Mouse (Mus musculus) stomach, postnatal 0 days (tissue): Measurements from ENCODE around the gene Med28. TPM values are rescaled to one million over a fixed set of nuclear protein-coding genes. Genes with fewer than 3 reads are reported as not detected.

Experiments used
- ATAC-seq: fragments of 200-750 bp; cut with Nextera tagmentation; 2 replicates; pipeline ENCODE4 v1.8.0; 2017; ENCODE audit not compliant: low FRiP score, low TSS enrichment
- DNase-seq: peaks from one replicate; pipeline ENCODE4 v3.0.0-alpha.2; 2016; ENCODE audit warnings: low spot score
- H3K27ac ChIP-seq: fragments of 300-500 bp; sonication (generic); replicated peaks from 2 replicates; pipeline ENCODE4 v1.5.1; 2014; ENCODE audit warnings: mild to moderate bottlenecking, control low read depth
- H3K27me3 ChIP-seq: fragments of 300-500 bp; sonication (generic); 2 replicates; pipeline ENCODE4 v1.6.1; 2014; ENCODE audit warnings: low read length; ENCODE audit not compliant: control insufficient read depth, insufficient read depth
- H3K36me3 ChIP-seq: fragments of 300-500 bp; sonication (generic); 2 replicates; pipeline ENCODE4 v1.6.1; 2014; ENCODE audit warnings: low read length, mixed read lengths; ENCODE audit not compliant: control insufficient read depth, insufficient read depth
- H3K4me1 ChIP-seq: fragments of 300-500 bp; sonication (generic); replicated peaks from 2 replicates; pipeline ENCODE4 v1.6.1; 2014; ENCODE audit warnings: antibody characterized with exemption; ENCODE audit not compliant: control insufficient read depth, insufficient read depth
- H3K4me2 ChIP-seq: fragments of 300-500 bp; sonication (generic); replicated peaks from 2 replicates; pipeline ENCODE4 v1.6.1; 2014; ENCODE audit warnings: low read depth, mild to moderate bottlenecking, control low read depth, moderate library complexity
- H3K4me3 ChIP-seq: fragments of 300-500 bp; sonication (generic); 2 replicates; pipeline ENCODE4 v1.5.1; 2014; ENCODE audit warnings: low read depth, low read length, control low read depth
- H3K9ac ChIP-seq: fragments of 300-500 bp; sonication (generic); 2 replicates; pipeline ENCODE4 v1.6.1; 2014; ENCODE audit warnings: mild to moderate bottlenecking, low read length, control low read depth, mixed read lengths
- H3K9me3 ChIP-seq: fragments of 300-500 bp; sonication (generic); 2 replicates; pipeline ENCODE4 v1.6.1; 2016; ENCODE audit warnings: low read length; ENCODE audit not compliant: control insufficient read depth
- CTCF ChIP-seq: IDR thresholded peaks from 2 replicates; pipeline ENCODE4 v1.5.1; 2016; ENCODE audit warnings: antibody characterized with exemption, low read depth, mild to moderate bottlenecking, moderate library complexity
- EP300 ChIP-seq: optimal IDR thresholded peaks from 2 replicates; pipeline ENCODE3; 2016; ENCODE audit warnings: antibody characterized with exemption
- WGBS: fragments of 180-500 bp; shearing (Covaris S2); extraction: QIAGEN DNeasy Blood & Tissue Kit; methylation state at CpG from one replicate; pipeline ENCODE4 v1.1.7; 2014; 5-methylcytosine and 5-hydroxymethylcytosine counted together
- polyA plus RNA-seq: library from polyadenylated mRNA; unstranded; fragments of >200 nt; fragmentation: Nextera tagmentation; extraction: Ambion mirVana; gene quantifications from 2 replicates; pipeline ENCODE4 v1.2.1, GENCODE M21; 2015

The Med28 gene
- polyA plus RNA-seq, 1 experiment from 2014 or later, result 169 TPM

- H3K4me2 ChIP-seq, result no peak overlapping the region
- no peaks in the 10 kb centered on the region for H3K9me3 ChIP-seq
- H3K4me1 ChIP-seq, result no peaks in the 10 kb centered on the region; the same call in 1 of the 2 replicates
- no peak for ATAC-seq
- DNase-seq, result peak; percentile 28
- H3K9ac ChIP-seq, result no peak overlapping the region
- no peak overlapping the region for H3K27ac ChIP-seq
- no peak for TF ChIP-seq EP300
- TF ChIP-seq CTCF, result no peak
- H3K27me3 ChIP-seq, result no peaks in the 10 kb centered on the region
- 61% methylated on average over 4 of the region's 4 CpGs for WGBS
- H3K36me3 ChIP-seq, result no peaks in the 10 kb centered on the region
- no peak overlapping the region for H3K4me3 ChIP-seq
Measured at GRCm38 (mm10) chr5:45491776-45492175, 28.3 kb upstream of the Med28 start.

GRCm38 (mm10) chr5:45493191-45494092 lies 26.6 kb upstream of the Med28 start, which contains the start of gene Lap3:
Gene Lap3 (plus strand): TSS chr5:45493374.
- peak; percentile 100 for DNase-seq
- Histone ChIP-seq H3K27me3 (no peaks in the 10 kb centered on the region), H3K27ac (peak within 1 kb of the TSS; percentile 85), H3K36me3 (peaks cover 11% of the 10 kb centered on the region; the same call in 1 of the 2 replicates), H3K4me2 (peak within 1 kb of the TSS; percentile 74), H3K4me3 (peak within 1 kb of the TSS; percentile 75), H3K9me3 (no peaks in the 10 kb centered on the region), H3K4me1 (no peaks in the 10 kb centered on the region; the same call in 1 of the 2 replicates), H3K9ac (peak within 1 kb of the TSS; percentile 70)
- ATAC-seq, result peak; percentile 98
- WGBS, result under 1% methylated on average over 73 of the region's 78 CpGs
- TF ChIP-seq EP300, result no peak
- TF ChIP-seq CTCF, result peak; percentile 56

GRCm38 (mm10) chr5:45494093-45494755 lies 25.8 kb upstream of the Med28 start:
- DNase-seq (no peak), ATAC-seq (no peak)
- no peaks in the 10 kb centered on the region; the same call in 1 of the 2 replicates for H3K4me1 ChIP-seq
- H3K4me2 ChIP-seq, result peak overlapping the region; percentile 74
- peak overlapping the region; percentile 85 for H3K27ac ChIP-seq
- H3K9me3 ChIP-seq, result no peaks in the 10 kb centered on the region
- H3K36me3 ChIP-seq, result peaks cover 15% of the 10 kb centered on the region; the same call in 1 of the 2 replicates
- no peak for TF ChIP-seq EP300
- no peak for TF ChIP-seq CTCF
- H3K9ac ChIP-seq, result peak overlapping the region; percentile 70
- no peaks in the 10 kb centered on the region for H3K27me3 ChIP-seq
- 48% methylated on average over 9 of the region's 9 CpGs for WGBS
- peak overlapping the region; percentile 75 for H3K4me3 ChIP-seq

GRCm38 (mm10) chr5:45495429-45495975 lies 24.5 kb upstream of the Med28 start:
- no peaks in the 10 kb centered on the region for H3K9me3 ChIP-seq
- no peak overlapping the region for H3K27ac ChIP-seq
- no peak overlapping the region for H3K4me2 ChIP-seq
- H3K9ac ChIP-seq, result no peak overlapping the region
- TF ChIP-seq EP300, result no peak
- TF ChIP-seq CTCF, result no peak
- no peaks in the 10 kb centered on the region for H3K27me3 ChIP-seq
- ATAC-seq (no peak), DNase-seq (peak; percentile 24)
- H3K4me3 ChIP-seq, result no peak overlapping the region
- 61% methylated on average over 3 of the region's 3 CpGs for WGBS
- no peaks in the 10 kb centered on the region; the same call in 1 of the 2 replicates for H3K4me1 ChIP-seq
- peaks cover 15% of the 10 kb centered on the region; the same call in 1 of the 2 replicates for H3K36me3 ChIP-seq

- DNase-seq (no peak), ATAC-seq (no peak)
- Histone ChIP-seq H3K4me1 (no peaks in the 10 kb centered on the region; the same call in 1 of the 2 replicates), H3K4me3 (no peak overlapping the region), H3K27me3 (no peaks in the 10 kb centered on the region), H3K27ac (no peak overlapping the region), H3K9ac (no peak overlapping the region), H3K9me3 (no peaks in the 10 kb centered on the region), H3K4me2 (no peak overlapping the region), H3K36me3 (peaks cover 15% of the 10 kb centered on the region; the same call in 1 of the 2 replicates)
- TF ChIP-seq CTCF, result no peak
Measured at GRCm38 (mm10) chr5:45496042-45496441, 24.0 kb upstream of the Med28 start.
